Mouse (Mus musculus) heart, postnatal 10 days (tissue): ENCODE measurements around the gene Shisa5. TPM values are rescaled to one million over a fixed set of nuclear protein-coding genes. Genes with fewer than 3 reads are reported as not detected.
A peak's percentile ranks its signal among the peaks of the same experiment; 100 is the strongest.

ENCODE experiments used
- DNase-seq, 2 experiments: peaks; one replicate each; pipeline ENCODE4 v3.0.0; 2021
- intact Hi-C: fragments of 180-260 bp; cut with DNase I; formaldehyde crosslinking; loops from one replicate; pipeline ENCODE4 v1.15.1; 2025
- total RNA-seq, 2 experiments: library from RNA; stranded (reverse); gene quantifications; 2 replicates each; pipeline ENCODE4 v1.2.3; 2021

The Shisa5 gene
- total RNA-seq, 2 experiments from 2014 or later = 51.6 to 53.2 TPM

DNA sequence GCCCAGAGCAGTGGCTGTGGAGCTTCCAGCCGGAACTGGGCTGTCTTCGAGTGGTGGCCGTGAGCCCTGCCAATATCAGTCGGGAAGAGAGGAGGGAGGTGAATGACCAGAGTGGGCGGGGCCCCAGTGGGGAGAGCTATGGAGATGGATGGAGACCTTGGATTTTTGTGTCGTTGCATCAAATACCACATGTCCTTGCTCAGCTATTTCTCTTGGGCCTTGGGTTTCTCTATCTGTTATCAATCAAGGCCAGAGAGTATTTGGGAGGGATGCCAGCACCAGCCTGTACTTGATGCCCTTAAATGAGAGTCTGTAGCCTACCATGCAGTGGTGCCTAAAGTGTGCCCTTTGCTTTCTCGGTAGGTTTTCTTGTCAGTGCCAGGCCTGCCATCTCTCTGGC lies 64.9 kb downstream of the Shisa5 start:
- DNase-seq = peak; percentile 32 to 44
- intact Hi-C loops = no loop called here

DNA sequence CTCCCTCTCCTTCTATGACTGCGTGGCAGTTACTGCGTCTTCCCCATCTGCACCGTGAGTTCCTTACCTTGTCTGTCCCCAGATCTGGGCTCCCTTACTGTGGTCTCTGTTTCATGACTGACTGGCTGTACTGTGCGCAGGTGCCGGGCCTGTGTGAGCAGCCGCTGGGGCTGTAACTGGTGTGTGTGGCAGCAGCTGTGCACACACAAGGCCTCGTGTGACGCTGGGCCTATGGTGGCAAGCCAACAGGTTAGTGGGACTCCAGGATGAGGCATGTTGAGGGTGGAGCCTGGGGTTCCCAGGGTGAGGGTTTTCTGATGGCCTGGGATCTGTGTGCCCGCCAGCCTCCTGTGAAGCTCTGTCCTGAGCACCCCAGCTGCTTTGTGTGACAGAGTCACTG lies 65.7 kb downstream of the Shisa5 start:
- intact Hi-C loops = no loop called here
- no peak for DNase-seq

DNA sequence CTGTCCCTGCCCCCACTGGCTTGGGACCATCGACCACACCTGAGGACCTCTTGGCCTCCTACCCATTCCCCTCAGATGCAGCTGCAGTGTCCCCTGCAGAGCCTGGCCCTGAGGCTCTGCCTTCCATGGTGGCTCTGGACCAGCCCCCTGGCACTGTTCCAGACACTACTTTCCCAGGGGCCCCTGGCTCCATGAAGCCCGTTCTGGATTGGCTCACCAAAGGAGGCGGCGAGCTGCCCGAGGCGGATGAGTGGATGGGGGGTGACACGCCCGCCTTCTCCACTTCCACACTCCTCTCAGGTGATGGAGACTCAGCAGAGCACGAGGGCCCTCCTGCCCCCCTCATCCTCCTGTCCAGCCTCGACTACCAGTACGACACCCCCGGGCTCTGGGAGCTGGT lies 66.6 kb downstream of the Shisa5 start:
- DNase-seq = peak in 1 of 2 experiments; percentile 31
- intact Hi-C loops = no loop called here

DNA sequence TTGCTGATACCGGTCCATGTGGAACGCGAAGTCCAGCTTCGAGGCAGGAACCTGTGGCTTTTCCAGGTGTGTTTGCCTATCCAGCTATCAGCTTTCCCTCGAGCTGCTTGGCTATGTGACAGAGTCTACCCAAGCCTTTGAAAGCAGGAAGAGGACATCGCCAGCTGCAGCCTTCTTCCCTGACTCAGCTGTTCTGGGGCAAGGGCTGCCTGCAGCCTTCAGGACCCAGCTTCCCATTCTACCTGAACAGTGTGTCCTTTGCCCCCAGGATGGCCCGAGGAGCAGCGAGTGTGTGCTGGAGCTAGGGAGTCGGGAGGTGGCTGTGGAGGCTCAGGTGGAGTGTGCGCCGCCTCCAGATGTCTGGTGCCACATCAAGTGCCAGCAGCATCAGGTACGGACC lies 67.3 kb downstream of the Shisa5 start:
- DNase-seq = no peak
- intact Hi-C loops = no loop called here

DNA sequence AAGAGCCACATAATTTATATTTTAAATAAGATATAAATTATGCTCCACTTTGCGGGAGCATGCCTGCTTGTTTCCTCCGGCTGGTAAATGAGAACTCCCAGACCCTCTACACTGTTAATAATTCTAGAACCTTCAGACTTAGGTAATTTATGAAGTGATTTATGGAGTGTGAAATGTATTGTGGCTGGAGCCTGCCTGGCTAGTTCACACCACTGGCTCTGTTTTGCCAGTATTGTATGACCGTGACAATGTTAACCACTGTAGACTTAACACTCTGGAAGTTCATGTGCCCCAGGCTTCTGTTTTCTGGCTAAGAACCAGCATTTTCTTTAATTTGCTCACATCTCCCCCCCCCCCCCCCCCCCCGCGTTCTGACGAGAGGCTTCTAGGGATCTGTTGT lies 69.0 kb downstream of the Shisa5 start:
- intact Hi-C loops = no loop called here
- no peak for DNase-seq

Other genes starting within 250 kb of the Shisa5 start
- 10 to 100 TPM in 1 of 2 experiments, 1 to 10 TPM in 1; 9.0 to 11.5 TPM for gene Nckipsd, start 230.2 kb upstream of the Shisa5 start, total RNA-seq
- under 1 TPM; 0.22 to 0.24 TPM for gene Celsr3, start 212.2 kb upstream of the Shisa5 start, total RNA-seq
- gene Slc26a6, start 185.3 kb upstream of the Shisa5 start, total RNA-seq = 10 to 100 TPM; 13.6 to 18.0 TPM
- not detected for gene Tmem89, start 123.9 kb upstream of the Shisa5 start, total RNA-seq
- gene Uqcrc1, start 101.9 kb upstream of the Shisa5 start, total RNA-seq = 1,000 to 10,000 TPM; 1,923 to 1,927 TPM
- 1 to 10 TPM; 1.3 TPM for gene Col7a1, start 85.0 kb upstream of the Shisa5 start, total RNA-seq
- not detected for gene Ucn2, start 52.6 kb upstream of the Shisa5 start, total RNA-seq
- gene Pfkfb4, start 46.8 kb upstream of the Shisa5 start, total RNA-seq = 1 to 10 TPM; 2.4 TPM
- gene Trex1, start 21.2 kb downstream of the Shisa5 start, total RNA-seq = 10 to 100 TPM in 1 of 2 experiments, 1 to 10 TPM in 1; 9.8 to 12.2 TPM
- 10 to 100 TPM in 1 of 2 experiments, 1 to 10 TPM in 1; 9.2 to 10.4 TPM for gene Atrip, start 35.6 kb downstream of the Shisa5 start, total RNA-seq
- 10 to 100 TPM; 10.3 to 12.4 TPM for gene Ccdc51, start 43.9 kb downstream of the Shisa5 start, total RNA-seq
- 100 to 1,000 TPM; 272 to 274 TPM for gene Tma7, start 44.0 kb downstream of the Shisa5 start, total RNA-seq
- gene Plxnb1, start 56.8 kb downstream of the Shisa5 start, total RNA-seq = 10 to 100 TPM; 23.8 to 28.3 TPM
- gene Fbxw21, start 123.5 kb downstream of the Shisa5 start, total RNA-seq = not detected
- not detected for gene Fbxw13, start 157.4 kb downstream of the Shisa5 start, total RNA-seq
- gene Fbxw20, start 196.2 kb downstream of the Shisa5 start, total RNA-seq = not detected
- gene Fbxw14, start 249.1 kb downstream of the Shisa5 start, total RNA-seq = not detected